Mouse (Mus musculus) neural tube, embryonic 14.5 days (tissue): ENCODE data around the gene RPS10-NUDT3. TPM values are rescaled to one million over a fixed set of nuclear protein-coding genes. Genes with fewer than 3 reads are reported as not detected.

ENCODE experiments used
- ATAC-seq: fragments of 200-750 bp; cut with Nextera tagmentation; 2 replicates; pipeline ENCODE4 v1.8.0; 2017; ENCODE audit warnings: low read depth, mild to moderate bottlenecking, moderate TSS enrichment, moderate library complexity
- H3K27ac ChIP-seq: fragments of 300-500 bp; sonication (generic); 2 replicates; pipeline ENCODE4 v1.5.1; 2014; ENCODE audit warnings: low read depth, mild to moderate bottlenecking, control low read depth, low read length, moderate library complexity, mixed read lengths
- H3K27me3 ChIP-seq: fragments of 300-500 bp; sonication (generic); 2 replicates; pipeline ENCODE4 v1.6.1; 2014; ENCODE audit warnings: low read length; ENCODE audit not compliant: control insufficient read depth, insufficient read depth
- H3K36me3 ChIP-seq: fragments of 300-500 bp; sonication (generic); 2 replicates; pipeline ENCODE4 v1.6.1; 2014; ENCODE audit warnings: low read length, mixed read lengths; ENCODE audit not compliant: control insufficient read depth, insufficient read depth
- H3K4me1 ChIP-seq: fragments of 300-500 bp; sonication (generic); 2 replicates; pipeline ENCODE4 v1.6.1; 2014; ENCODE audit warnings: low read length; ENCODE audit not compliant: control insufficient read depth, insufficient read depth
- H3K4me2 ChIP-seq: fragments of 300-500 bp; sonication (generic); 2 replicates; pipeline ENCODE4 v1.6.1; 2014; ENCODE audit warnings: mild to moderate bottlenecking, low read depth, low read length, control low read depth
- H3K4me3 ChIP-seq: fragments of 300-500 bp; sonication (generic); 2 replicates; pipeline ENCODE4 v1.5.1; 2014; ENCODE audit warnings: low read depth, low read length, control low read depth, mixed read lengths
- H3K9ac ChIP-seq: fragments of 300-500 bp; sonication (generic); replicated peaks from 2 replicates; pipeline ENCODE4 v1.6.1; 2014; ENCODE audit warnings: low read depth, mild to moderate bottlenecking, control low read depth, low read length, mixed read lengths
- H3K9me3 ChIP-seq: fragments of 300-500 bp; sonication (generic); 2 replicates; pipeline ENCODE4 v1.6.1; 2016; ENCODE audit warnings: low read length; ENCODE audit not compliant: control insufficient read depth
- WGBS: fragments of 180-500 bp; shearing (Covaris S2); extraction: QIAGEN DNeasy Blood & Tissue Kit; methylation state at CpG from one replicate; pipeline ENCODE4 v1.1.7; 2014; 5-methylcytosine and 5-hydroxymethylcytosine counted together
- polyA plus RNA-seq: library from polyadenylated mRNA; unstranded; fragments of >200 nt; fragmentation: Nextera tagmentation; extraction: Ambion mirVana; gene quantifications from 2 replicates; pipeline ENCODE4 v1.2.1, GENCODE M21; 2014

Gene RPS10-NUDT3
- polyA plus RNA-seq, 1 experiment from 2014 or later: not detected

DNA sequence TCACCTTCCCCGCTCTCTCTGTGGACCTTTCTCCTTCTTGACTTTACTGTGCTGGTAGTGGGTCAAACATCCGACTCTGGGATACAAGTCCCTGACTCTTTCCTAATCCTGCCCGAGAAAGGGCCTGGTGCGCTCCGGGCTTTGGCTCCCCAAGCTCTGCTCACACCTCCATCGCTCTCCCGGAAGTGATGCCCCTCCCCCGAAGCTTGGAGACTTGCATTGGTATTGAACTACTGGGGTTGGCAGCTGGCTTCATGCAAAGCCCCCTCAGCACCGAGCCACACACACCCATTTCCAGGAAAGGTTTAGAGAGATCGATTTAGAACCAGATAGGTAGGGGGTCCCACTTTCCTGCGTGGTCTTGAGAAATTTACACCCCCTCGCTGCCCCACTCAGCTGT lies 89.0 kb downstream of the RPS10-NUDT3 start:
- 46% methylated on average over 12 of the region's 12 CpGs for WGBS
- no peaks in the 10 kb centered on the region for H3K9me3 ChIP-seq
- no peaks in the 10 kb centered on the region for H3K27me3 ChIP-seq
- H3K36me3 ChIP-seq: no peaks in the 10 kb centered on the region
- H3K4me1 ChIP-seq: no peaks in the 10 kb centered on the region
- H3K27ac ChIP-seq: no peak overlapping the region
- no peak overlapping the region for H3K4me3 ChIP-seq
- no peak overlapping the region for H3K4me2 ChIP-seq
- H3K9ac ChIP-seq: no peak overlapping the region
- no peak for ATAC-seq

DNA sequence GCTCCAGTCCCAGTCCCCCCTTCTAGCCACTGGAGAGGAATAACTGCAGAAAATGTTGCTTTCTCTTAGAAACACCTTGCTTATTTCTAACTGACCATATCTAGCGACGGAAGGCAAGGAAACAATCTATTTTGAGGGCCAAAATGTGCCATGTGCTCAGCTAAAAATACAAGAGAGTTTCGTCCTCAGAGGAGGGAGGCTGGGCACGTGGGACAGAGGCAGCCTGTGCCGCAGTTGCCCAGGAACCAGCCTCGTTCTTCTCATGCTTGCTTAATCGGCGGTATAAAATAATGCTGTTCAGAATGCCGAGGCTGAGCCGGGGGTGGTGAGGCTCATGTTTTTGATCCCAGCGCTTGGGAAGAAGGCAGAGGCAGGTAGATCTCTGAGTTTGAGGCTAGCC lies 90.5 kb downstream of the RPS10-NUDT3 start:
- Histone ChIP-seq H3K27ac (no peak overlapping the region), H3K36me3 (no peaks in the 10 kb centered on the region), H3K4me3 (no peak overlapping the region), H3K4me1 (no peaks in the 10 kb centered on the region), H3K4me2 (no peak overlapping the region), H3K9me3 (no peaks in the 10 kb centered on the region), H3K27me3 (no peaks in the 10 kb centered on the region), H3K9ac (no peak overlapping the region)
- 86% methylated on average over 11 of the region's 11 CpGs for WGBS
- ATAC-seq: no peak

DNA sequence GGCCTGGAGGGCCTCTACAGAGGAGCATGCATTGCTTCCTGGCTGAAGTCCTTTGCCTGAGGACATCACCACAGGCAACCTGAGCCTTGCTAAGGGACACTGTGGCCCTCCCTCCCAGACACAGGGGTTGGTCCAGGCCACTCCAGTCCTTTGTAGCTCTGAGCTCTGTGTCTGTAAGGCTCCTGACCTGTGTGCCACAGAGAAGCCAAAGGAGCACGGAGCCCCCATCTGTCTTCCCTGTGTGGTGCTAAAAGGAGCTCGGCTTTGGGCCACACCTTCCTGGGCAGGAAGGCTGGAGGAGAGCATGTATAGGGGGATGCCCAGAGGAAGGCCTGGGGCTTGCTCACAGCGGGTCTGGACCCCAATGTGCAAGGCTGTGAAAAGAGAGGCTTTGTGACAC lies 93.0 kb downstream of the RPS10-NUDT3 start:
- Histone ChIP-seq H3K27me3 (no peaks in the 10 kb centered on the region), H3K9ac (no peak overlapping the region), H3K4me3 (no peak overlapping the region), H3K36me3 (no peaks in the 10 kb centered on the region), H3K4me1 (no peaks in the 10 kb centered on the region), H3K4me2 (no peak overlapping the region), H3K9me3 (no peaks in the 10 kb centered on the region), H3K27ac (no peak overlapping the region)
- ATAC-seq: no peak
- WGBS: 88% methylated on average over 3 of the region's 3 CpGs

DNA sequence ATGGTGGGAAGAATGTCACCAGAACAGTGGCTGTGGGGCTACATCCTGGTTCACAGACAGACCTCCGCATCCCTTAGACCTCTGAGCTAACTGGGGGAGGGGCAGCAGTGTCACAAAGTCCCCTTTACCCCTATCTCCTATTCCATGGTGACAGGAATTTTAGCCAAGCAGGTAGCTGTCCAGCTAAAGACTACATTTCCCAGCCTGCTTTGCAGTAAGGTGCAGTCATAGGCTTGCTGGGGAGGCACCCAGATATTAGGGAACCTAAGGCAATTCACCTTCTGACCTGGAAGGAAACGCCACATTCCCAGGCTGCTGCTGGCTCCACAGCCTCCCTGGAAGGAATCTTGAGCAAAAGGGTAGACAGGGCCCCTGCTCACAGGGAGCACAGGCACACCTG lies 93.8 kb downstream of the RPS10-NUDT3 start:
- Histone ChIP-seq H3K9me3 (no peaks in the 10 kb centered on the region), H3K4me3 (no peak overlapping the region), H3K9ac (no peak overlapping the region), H3K27ac (no peak overlapping the region), H3K4me2 (no peak overlapping the region), H3K36me3 (no peaks in the 10 kb centered on the region), H3K27me3 (no peaks in the 10 kb centered on the region), H3K4me1 (no peaks in the 10 kb centered on the region)
- ATAC-seq: no peak
- 77% methylated on average over 2 of the region's 2 CpGs for WGBS

DNA sequence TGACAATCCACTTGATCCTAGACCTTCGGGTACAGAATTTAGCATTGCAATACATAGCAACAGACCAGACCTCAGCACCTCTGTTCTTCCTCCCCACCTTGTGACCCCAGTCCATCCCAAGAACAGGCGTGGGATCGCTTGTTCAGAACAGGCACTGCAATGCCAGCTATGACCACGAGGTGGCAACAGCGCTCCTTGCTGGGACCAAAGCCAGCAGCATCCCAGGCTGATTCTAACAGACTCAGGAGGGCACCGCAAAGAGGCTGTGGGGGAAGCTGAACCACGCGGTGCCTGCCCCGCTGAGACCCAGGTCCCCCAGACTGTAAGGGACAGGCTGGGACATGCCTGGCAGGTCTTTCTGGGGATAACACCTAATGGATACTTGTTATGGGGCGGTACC lies 100.3 kb downstream of the RPS10-NUDT3 start:
- 0 out of 2 replicates have a peak, but pooled peaks have one; percentile 60 for ATAC-seq
- H3K4me1 ChIP-seq: no peaks in the 10 kb centered on the region
- H3K27ac ChIP-seq: no peak overlapping the region
- H3K27me3 ChIP-seq: no peaks in the 10 kb centered on the region
- H3K9ac ChIP-seq: no peak overlapping the region
- 4% methylated on average over 10 of the region's 10 CpGs for WGBS
- H3K4me3 ChIP-seq: no peak overlapping the region
- no peaks in the 10 kb centered on the region for H3K9me3 ChIP-seq
- no peaks in the 10 kb centered on the region for H3K36me3 ChIP-seq
- H3K4me2 ChIP-seq: no peak overlapping the region

DNA sequence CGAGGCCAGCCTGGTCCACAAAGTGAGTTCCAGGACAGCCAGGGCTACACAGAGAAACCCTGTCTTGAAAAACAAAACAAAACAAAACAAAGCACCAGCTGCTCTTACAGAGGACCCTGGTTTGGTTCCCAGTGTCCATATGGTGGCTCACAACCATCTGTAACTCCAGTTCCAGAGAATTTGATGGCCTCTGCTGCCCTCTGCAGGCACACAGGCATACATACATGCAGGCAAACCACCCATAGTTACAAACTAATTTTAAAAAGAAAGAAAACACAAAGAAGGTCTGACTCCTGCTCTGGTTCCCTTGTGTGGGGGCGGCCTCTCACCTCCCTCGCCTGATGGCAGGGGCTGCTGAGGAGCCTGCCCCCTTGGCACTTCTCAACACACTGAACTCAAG lies 101.7 kb downstream of the RPS10-NUDT3 start:
- Histone ChIP-seq H3K9ac (no peak overlapping the region), H3K4me2 (no peak overlapping the region), H3K36me3 (no peaks in the 10 kb centered on the region), H3K4me3 (no peak overlapping the region), H3K27me3 (no peaks in the 10 kb centered on the region), H3K4me1 (no peaks in the 10 kb centered on the region), H3K27ac (no peak overlapping the region), H3K9me3 (no peaks in the 10 kb centered on the region)
- ATAC-seq: no peak
- WGBS: 86% methylated on average over 3 of the region's 3 CpGs

DNA sequence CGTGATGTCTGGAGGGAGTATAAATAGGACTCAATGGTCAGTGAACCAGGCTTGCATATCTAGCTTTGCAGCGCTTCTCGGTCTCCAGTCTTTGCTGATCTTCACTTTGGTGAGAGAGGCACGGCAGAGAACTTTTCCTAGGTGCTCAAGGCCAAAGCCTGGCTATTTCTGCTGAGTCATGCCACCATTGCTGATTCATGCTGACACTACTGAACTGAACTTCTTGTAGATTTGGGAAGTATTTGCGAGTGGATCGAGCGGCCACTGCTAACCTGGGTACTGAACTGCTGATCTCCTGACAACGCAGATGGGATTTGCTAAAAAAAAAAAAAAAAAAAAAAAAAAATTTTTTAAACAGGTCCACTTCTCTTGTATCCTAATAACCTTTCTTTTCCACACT lies 102.9 kb downstream of the RPS10-NUDT3 start:
- no peaks in the 10 kb centered on the region for H3K9me3 ChIP-seq
- H3K4me3 ChIP-seq: no peak overlapping the region
- ATAC-seq: no peak
- H3K4me1 ChIP-seq: no peaks in the 10 kb centered on the region
- H3K4me2 ChIP-seq: no peak overlapping the region
- H3K27ac ChIP-seq: no peak overlapping the region
- H3K27me3 ChIP-seq: no peaks in the 10 kb centered on the region
- 93% methylated on average over 8 of the region's 8 CpGs for WGBS
- no peak overlapping the region for H3K9ac ChIP-seq
- H3K36me3 ChIP-seq: no peaks in the 10 kb centered on the region

Other genes with a start within 250 kb of the RPS10-NUDT3 start
- gene Grm4, start 113.8 kb downstream of the RPS10-NUDT3 start, polyA plus RNA-seq: 7.4 and 9.1 TPM in 2 replicates
- gene Hmga1, start 78.7 kb downstream of the RPS10-NUDT3 start, polyA plus RNA-seq: 129 and 141 TPM in 2 replicates
- gene AI413582, start 69.5 kb downstream of the RPS10-NUDT3 start, polyA plus RNA-seq: 55.9 and 77.9 TPM in 2 replicates
- gene Nudt3, start 11.7 kb downstream of the RPS10-NUDT3 start, polyA plus RNA-seq: 74.8 and 125 TPM in 2 replicates
- 510 and 518 TPM in 2 replicates for gene Rps10, start 1.4 kb upstream of the RPS10-NUDT3 start, polyA plus RNA-seq
- 45.5 and 53.6 TPM in 2 replicates for gene Pacsin1, start 20.3 kb upstream of the RPS10-NUDT3 start, polyA plus RNA-seq
- gene Spdef, start 93.7 kb upstream of the RPS10-NUDT3 start, polyA plus RNA-seq: 0.59 and 1.3 TPM in 2 replicates
- 10.0 and 11.0 TPM in 2 replicates for gene D17Wsu92e, start 185.4 kb upstream of the RPS10-NUDT3 start, polyA plus RNA-seq
- 211 and 216 TPM in 2 replicates for gene Snrpc, start 202.9 kb upstream of the RPS10-NUDT3 start, polyA plus RNA-seq
- gene Uhrf1bp1, start 221.2 kb upstream of the RPS10-NUDT3 start, polyA plus RNA-seq: 7.3 and 9.0 TPM in 2 replicates